Mouse (Mus musculus) intestine, embryonic 16.5 days (tissue): ENCODE measurements around the gene Ly6g6c. TPM values are rescaled to one million over a fixed set of nuclear protein-coding genes. Genes with fewer than 3 reads are reported as not detected.

Experiments
- ATAC-seq: fragments of 200-750 bp; cut with Nextera tagmentation; 2 replicates; pipeline ENCODE4 v1.8.0; 2017; ENCODE audit warnings: moderate TSS enrichment, moderate library complexity
- H3K27ac ChIP-seq: fragments of 300-500 bp; sonication (generic); 2 replicates; pipeline ENCODE4 v1.5.1; 2014; ENCODE audit warnings: mild to moderate bottlenecking, low read length
- H3K27me3 ChIP-seq: fragments of 300-500 bp; sonication (generic); replicated peaks from 2 replicates; pipeline ENCODE4 v1.6.1; 2014; ENCODE audit warnings: low read length, control low read depth, mixed read lengths; ENCODE audit not compliant: control insufficient read depth, insufficient read depth
- H3K36me3 ChIP-seq: fragments of 300-500 bp; sonication (generic); 2 replicates; pipeline ENCODE4 v1.6.1; 2014; ENCODE audit warnings: low read length, control low read depth; ENCODE audit not compliant: control insufficient read depth, insufficient read depth
- H3K4me1 ChIP-seq: fragments of 300-500 bp; sonication (generic); 2 replicates; pipeline ENCODE4 v1.6.1; 2014; ENCODE audit warnings: low read length, control low read depth, mixed read lengths; ENCODE audit not compliant: control insufficient read depth, insufficient read depth
- H3K4me2 ChIP-seq: fragments of 300-500 bp; sonication (generic); 2 replicates; pipeline ENCODE4 v1.6.1; 2014; ENCODE audit warnings: low read depth, low read length, control low read depth
- H3K4me3 ChIP-seq: fragments of 300-500 bp; sonication (generic); 2 replicates; pipeline ENCODE4 v1.5.1; 2014; ENCODE audit warnings: mild to moderate bottlenecking, low read length
- H3K9ac ChIP-seq: fragments of 300-500 bp; sonication (generic); 2 replicates; pipeline ENCODE4 v1.6.1; 2014; ENCODE audit warnings: low read depth, low read length
- H3K9me3 ChIP-seq: fragments of 300-500 bp; sonication (generic); 2 replicates; pipeline ENCODE4 v1.6.1; 2016; ENCODE audit warnings: low read length, control low read depth; ENCODE audit not compliant: control insufficient read depth
- WGBS: fragments of 180-500 bp; shearing (Covaris S2); extraction: QIAGEN DNeasy Blood & Tissue Kit; methylation state at CpG from one replicate; pipeline ENCODE4 v1.1.7; 2014; 5-methylcytosine and 5-hydroxymethylcytosine counted together
- polyA plus RNA-seq: library from polyadenylated mRNA; unstranded; fragments of >200 nt; fragmentation: Nextera tagmentation; extraction: Ambion mirVana; gene quantifications from 2 replicates; pipeline ENCODE4 v1.2.1, GENCODE M21; 2015

Ly6g6c gene
- polyA plus RNA-seq, 1 experiment from 2014 or later, result 0.24 TPM

DNA sequence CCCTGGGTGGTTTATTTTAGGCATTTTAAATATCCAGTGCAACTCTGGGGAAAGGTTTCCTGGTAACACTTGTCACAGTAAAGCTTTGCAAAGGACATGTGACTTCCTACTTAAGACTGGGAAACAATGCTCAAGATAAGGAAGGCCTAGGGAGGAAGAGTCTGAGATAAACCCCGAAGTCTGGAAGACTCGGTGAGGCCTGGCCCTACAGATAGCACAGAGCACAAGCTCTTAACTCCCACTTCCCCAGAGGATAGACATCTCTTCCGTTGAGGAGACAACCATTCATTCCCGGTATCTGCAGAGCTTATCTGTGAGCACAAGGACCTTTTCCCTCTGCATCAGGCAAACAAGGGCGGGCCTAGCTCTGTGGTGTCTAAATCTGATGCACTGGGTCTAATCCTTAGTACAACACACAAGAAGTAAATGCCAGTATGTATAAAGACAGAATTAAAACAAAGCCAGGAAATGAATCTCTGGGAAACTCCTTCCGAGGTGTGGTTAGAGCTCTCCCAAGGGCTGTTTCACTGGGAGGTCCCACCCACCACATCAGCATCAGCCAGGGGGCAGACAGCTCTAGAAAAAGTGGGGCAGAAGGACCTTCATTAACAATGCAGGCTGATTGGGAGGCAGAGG lies 43.2 kb upstream of the Ly6g6c start:
- 38% methylated on average over 6 of the region's 6 CpGs for WGBS
- H3K27me3 ChIP-seq, result no peaks in the 10 kb centered on the region
- H3K4me2 ChIP-seq, result no peak overlapping the region
- no peak overlapping the region for H3K4me3 ChIP-seq
- no peaks in the 10 kb centered on the region for H3K9me3 ChIP-seq
- H3K4me1 ChIP-seq, result peaks cover 26% of the 10 kb centered on the region
- ATAC-seq, result 0 out of 2 replicates have a peak, but pooled peaks have one; percentile 29
- H3K27ac ChIP-seq, result peak overlapping the region; percentile 6
- H3K9ac ChIP-seq, result no peak overlapping the region
- no peaks in the 10 kb centered on the region; the same call in 1 of the 2 replicates for H3K36me3 ChIP-seq

DNA sequence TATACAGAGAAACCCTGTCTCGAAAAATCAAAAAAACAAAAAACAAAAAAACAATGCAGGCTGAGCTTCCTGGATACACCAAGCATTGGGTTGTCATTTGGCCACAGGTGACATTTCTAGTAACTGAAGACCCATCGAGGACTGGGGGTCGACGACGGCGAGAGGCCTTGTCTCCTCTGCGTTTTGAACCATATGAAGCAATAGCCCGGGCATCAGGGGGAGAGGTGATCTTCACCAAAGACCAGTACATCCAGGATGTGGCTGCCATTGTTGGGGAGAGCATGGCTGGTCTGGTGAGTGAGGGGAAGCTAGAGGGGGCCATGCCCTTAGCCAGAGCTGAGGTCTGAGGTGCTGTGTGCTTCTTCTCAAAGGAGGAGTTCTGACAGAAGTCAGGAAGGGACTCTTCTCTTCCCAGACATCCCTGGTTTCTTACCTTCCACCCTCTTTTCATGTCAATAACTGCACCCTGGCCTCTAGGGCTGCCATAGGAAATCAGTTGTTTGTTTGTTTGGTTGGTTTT lies 42.6 kb upstream of the Ly6g6c start:
- no peaks in the 10 kb centered on the region for H3K27me3 ChIP-seq
- no peak for ATAC-seq
- H3K36me3 ChIP-seq, result no peaks in the 10 kb centered on the region; the same call in 1 of the 2 replicates
- H3K9ac ChIP-seq, result no peak overlapping the region
- H3K4me1 ChIP-seq, result peaks cover 26% of the 10 kb centered on the region
- no peak overlapping the region for H3K4me3 ChIP-seq
- H3K4me2 ChIP-seq, result no peak overlapping the region
- WGBS, result 92% methylated on average over 8 of the region's 8 CpGs
- no peak overlapping the region for H3K27ac ChIP-seq
- H3K9me3 ChIP-seq, result no peaks in the 10 kb centered on the region

DNA sequence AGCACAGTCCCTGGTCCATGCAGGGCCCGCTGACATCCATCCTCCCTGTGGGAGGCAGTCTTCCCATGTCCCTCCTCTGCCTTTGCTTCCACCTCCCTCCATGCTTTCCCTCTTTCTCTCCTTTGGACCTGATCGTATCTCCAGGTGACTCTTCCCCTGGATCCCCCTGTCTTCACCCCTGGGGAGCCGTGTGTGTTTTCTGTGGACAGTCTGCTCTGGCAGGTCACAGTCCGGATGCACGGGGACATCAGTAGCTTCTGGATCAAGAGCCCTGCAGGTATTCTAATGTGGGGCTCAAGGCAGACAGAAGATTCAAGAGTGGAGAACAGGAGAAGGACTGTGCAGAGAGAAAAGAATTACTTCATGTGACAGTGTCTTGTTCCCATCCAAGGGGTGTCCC lies 42.0 kb upstream of the Ly6g6c start:
- no peak overlapping the region for H3K4me2 ChIP-seq
- H3K9ac ChIP-seq, result no peak overlapping the region
- no peaks in the 10 kb centered on the region for H3K27me3 ChIP-seq
- no peak overlapping the region for H3K4me3 ChIP-seq
- H3K36me3 ChIP-seq, result no peaks in the 10 kb centered on the region; the same call in 1 of the 2 replicates
- H3K4me1 ChIP-seq, result peaks cover 26% of the 10 kb centered on the region
- no peak for ATAC-seq
- no peaks in the 10 kb centered on the region for H3K9me3 ChIP-seq
- peak overlapping the region; percentile 36; the same call in 1 of the 2 replicates for H3K27ac ChIP-seq
- 85% methylated on average over 5 of the region's 5 CpGs for WGBS

DNA sequence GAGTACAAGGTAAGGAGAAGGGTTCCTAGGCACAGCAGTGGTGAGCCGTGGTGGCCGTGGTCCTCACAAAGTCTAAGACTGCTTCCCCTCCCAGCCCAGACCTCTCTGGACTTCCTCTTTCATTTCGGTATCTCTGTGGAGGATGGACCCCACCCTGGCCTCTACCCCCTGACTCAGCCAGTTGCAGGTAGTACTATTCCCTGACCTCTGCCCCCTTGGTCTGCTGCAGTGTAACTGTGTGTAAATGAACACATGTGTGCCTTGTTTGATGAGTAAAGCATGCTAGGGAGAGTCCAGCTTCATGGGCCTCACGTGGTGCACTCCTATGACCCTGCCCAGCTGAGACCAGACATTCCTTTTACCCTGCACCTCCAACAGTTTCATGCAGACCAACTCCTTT lies 41.4 kb upstream of the Ly6g6c start:
- Histone ChIP-seq H3K36me3 (no peaks in the 10 kb centered on the region; the same call in 1 of the 2 replicates), H3K4me3 (no peak overlapping the region), H3K27me3 (no peaks in the 10 kb centered on the region), H3K9ac (peak overlapping the region; percentile 41; the same call in 1 of the 2 replicates), H3K4me1 (peaks cover 26% of the 10 kb centered on the region), H3K4me2 (no peak overlapping the region), H3K27ac (peak overlapping the region; percentile 36), H3K9me3 (no peaks in the 10 kb centered on the region)
- ATAC-seq, result peak; percentile 64
- WGBS, result 60% methylated on average over 4 of the region's 4 CpGs

DNA sequence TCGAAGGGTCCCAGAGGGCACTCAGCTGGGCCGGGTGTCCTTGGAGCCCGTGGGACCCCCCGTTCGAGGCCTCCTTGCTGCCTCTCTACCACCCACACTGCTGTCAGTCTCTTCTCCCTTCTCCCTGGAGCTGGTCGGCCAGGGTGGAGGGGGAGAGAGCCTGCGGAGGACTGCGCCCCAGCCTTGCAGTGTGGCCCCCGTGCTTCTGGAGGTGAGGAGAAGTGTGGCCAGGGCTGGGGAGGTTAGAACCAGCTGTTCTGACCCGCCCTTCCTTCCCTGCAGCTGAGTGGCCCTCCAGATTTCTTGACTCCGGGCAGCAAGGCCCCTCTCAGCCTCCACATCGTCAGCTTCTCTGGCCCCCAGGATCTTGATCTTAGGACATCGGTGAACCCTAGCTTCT lies 40.9 kb upstream of the Ly6g6c start:
- Histone ChIP-seq H3K4me3 (no peak overlapping the region), H3K27me3 (no peaks in the 10 kb centered on the region), H3K4me2 (no peak overlapping the region), H3K9ac (peak overlapping the region; percentile 41; the same call in 1 of the 2 replicates), H3K9me3 (no peaks in the 10 kb centered on the region), H3K4me1 (peaks cover 26% of the 10 kb centered on the region), H3K27ac (no peak overlapping the region), H3K36me3 (no peaks in the 10 kb centered on the region; the same call in 1 of the 2 replicates)
- ATAC-seq, result no peak
- 70% methylated on average over 13 of the region's 13 CpGs for whole genome bisulfite sequencing

DNA sequence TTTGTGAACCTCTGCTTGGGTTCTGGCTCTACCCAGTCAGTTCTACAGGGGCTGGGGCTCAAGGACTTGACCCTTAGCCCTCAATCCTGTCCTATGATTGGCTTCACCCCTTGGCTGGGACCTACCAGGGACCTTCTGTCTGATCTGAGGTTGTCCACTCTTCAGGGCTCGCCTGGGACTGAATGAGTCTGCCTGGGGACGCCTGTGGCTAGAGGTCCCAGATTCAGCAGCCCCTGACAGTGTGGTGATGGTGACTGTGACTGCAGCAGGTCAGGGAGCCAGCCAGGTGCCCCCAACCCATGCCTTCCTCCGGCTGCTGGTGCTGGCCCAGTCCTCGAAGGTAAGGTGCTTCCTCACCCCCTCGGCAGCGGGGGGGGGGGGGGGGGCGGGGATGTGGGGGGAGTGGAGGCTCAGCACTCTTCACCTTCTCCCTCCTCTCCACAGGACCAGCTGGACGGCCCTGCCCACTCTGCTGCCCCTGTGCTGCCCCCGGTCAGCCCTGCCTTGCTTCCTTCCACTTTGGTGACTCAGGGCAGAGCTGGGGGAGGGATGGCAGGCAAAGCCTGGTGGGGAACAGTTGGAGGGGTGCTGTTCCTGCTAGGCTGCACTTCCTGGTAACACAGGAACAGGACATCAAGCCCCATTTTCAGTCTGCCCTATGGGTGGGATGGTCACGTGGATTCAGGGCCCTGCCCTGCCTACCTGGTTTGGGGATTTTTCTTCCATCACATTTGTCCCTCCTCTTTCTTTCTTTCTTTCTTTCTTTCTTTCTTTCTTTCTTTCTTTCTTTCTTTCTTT lies 40.3 kb upstream of the Ly6g6c start:
- Histone ChIP-seq H3K4me2 (no peak overlapping the region), H3K9me3 (no peaks in the 10 kb centered on the region), H3K4me1 (peaks cover 28% of the 10 kb centered on the region), H3K9ac (0 out of 2 replicates have a peak overlapping the region, but pooled peaks have one; percentile 41), H3K36me3 (no peaks in the 10 kb centered on the region), H3K4me3 (no peak overlapping the region), H3K27me3 (no peaks in the 10 kb centered on the region), H3K27ac (no peak overlapping the region)
- ATAC-seq, result no peak
- WGBS, result 73% methylated on average over 7 of the region's 10 CpGs

DNA sequence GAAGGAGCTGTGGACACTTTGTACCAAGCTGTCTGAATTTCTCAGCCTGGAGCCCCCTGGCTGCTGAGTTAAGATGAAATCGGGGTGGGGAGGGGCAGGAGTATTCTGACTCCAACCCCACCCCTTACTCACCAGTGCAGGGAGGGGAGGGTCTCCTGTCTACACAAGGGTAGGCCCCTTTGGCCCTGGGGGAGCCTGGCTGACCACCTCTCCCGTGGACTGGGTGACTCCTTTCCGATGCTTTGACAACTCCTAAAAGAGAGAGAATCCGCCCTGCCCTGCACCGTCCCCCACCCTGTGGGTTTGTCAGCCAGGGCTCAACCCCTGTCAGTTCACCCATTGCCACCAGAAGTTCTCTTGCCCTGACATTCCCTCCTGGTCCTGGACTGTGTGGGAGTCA lies 39.0 kb upstream of the Ly6g6c start:
- H3K4me1 ChIP-seq, result peaks cover 25% of the 10 kb centered on the region
- 84% methylated on average over 5 of the region's 5 CpGs for WGBS
- no peak overlapping the region for H3K27ac ChIP-seq
- H3K9ac ChIP-seq, result 0 out of 2 replicates have a peak overlapping the region, but pooled peaks have one; percentile 29
- no peaks in the 10 kb centered on the region for H3K9me3 ChIP-seq
- H3K27me3 ChIP-seq, result no peaks in the 10 kb centered on the region
- H3K36me3 ChIP-seq, result no peaks in the 10 kb centered on the region
- peak overlapping the region; percentile 12; the same call in 1 of the 2 replicates for H3K4me2 ChIP-seq
- no peak for ATAC-seq
- H3K4me3 ChIP-seq, result no peak overlapping the region

DNA sequence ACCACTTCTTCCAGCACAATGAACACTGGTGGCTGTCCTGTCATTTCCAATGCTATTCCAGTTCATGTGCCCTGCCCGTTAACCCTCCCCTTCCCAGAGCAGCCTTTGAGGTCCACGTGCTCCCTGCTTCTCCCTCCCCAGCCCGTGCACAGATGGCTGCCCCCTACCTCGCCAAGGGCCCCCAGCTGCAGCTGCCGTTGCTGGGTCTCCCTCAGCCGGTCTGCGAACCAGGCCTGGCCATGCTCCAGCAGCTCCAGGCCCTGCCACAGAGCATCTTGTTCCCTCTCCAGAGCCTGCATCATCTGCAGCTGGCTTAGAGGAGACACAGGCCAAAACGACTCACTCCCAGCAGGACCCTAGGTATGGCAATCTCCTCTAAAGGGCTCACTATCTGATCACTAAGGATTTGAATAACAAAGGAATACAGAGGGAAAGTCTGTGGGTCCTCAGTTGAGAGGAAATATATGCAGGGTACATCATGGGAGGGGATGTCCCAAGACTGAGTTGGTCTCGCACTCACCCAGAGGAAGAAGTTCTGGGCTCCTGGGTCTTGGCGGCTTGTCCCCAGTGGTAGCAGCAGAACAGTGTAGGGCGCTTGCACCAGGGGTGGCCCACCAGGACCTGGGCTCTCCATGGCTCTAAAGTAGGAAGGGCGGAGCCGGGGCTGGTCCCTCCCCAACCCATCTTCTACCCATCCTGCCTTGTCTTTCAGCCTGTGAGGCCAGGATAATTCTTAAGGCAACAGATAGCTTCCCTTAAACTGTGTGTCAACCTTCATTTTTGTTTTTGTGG lies 37.7 kb upstream of the Ly6g6c start, which contains the start of gene Sapcd1:
Gene Sapcd1, minus strand, starts transcription at position 740 of the 792 bp plus-strand sequence.
- Histone ChIP-seq H3K9me3 (no peaks in the 10 kb centered on the region), H3K27ac (peak within 1 kb of the TSS; percentile 78), H3K4me3 (peak within 1 kb of the TSS; percentile 1), H3K9ac (peak within 1 kb of the TSS; percentile 34; the same call in 1 of the 2 replicates), H3K4me1 (peaks cover 15% of the 10 kb centered on the region), H3K36me3 (no peaks in the 10 kb centered on the region), H3K4me2 (0 out of 2 replicates have a peak within 1 kb of the TSS, but pooled peaks have one; percentile 3), H3K27me3 (no peaks in the 10 kb centered on the region)
- WGBS, result 40% methylated on average over 13 of the region's 13 CpGs
- peak; percentile 57 for ATAC-seq
